Mouse (Mus musculus): ENCODE data around the gene Gm45785. TPM values are rescaled to one million over a fixed set of nuclear protein-coding genes. Genes with fewer than 3 reads are reported as not detected.

The Gm45785 gene
- polyA plus RNA-seq, 1 experiment, result not detected

- WGBS, result 75% methylated on average over 4 of the region's 4 CpGs
- no peak overlapping the region for H3K4me3 ChIP-seq (ENCODE audit: extremely low read depth, insufficient read depth, insufficient read length)
- H3K4me1 ChIP-seq (ENCODE audit: control insufficient read depth, insufficient read depth, insufficient read length), result no peaks in the 10 kb centered on the region; the same call in 1 of the 2 replicates
- H3K27ac ChIP-seq (ENCODE audit: insufficient read depth, low read length), result no peak overlapping the region
- H3K36me3 ChIP-seq (ENCODE audit: control insufficient read depth, insufficient read depth, low read length), result no peaks in the 10 kb centered on the region
- DNase-seq (ENCODE audit: low read depth in 1 of 2, low spot score in 2 of 2), result no peak
- TF ChIP-seq POLR2A (IDR thresholded peaks at IDR 0.05; ENCODE audit: low read depth, low read length) (no peak), CTCF (IDR thresholded peaks at IDR 0.05; ENCODE audit: extremely low read depth, insufficient read depth, insufficient read length, insufficient replicate concordance) (no peak)
- H3K27me3 ChIP-seq (ENCODE audit: control insufficient read depth, insufficient read depth, low read length), result peaks cover 2% of the 10 kb centered on the region; the same call in 1 of the 2 replicates
Measured at GRCm38 (mm10) chr7:140820173-140820572, 36.0 kb downstream of the Gm45785 start.

- H3K36me3 ChIP-seq (ENCODE audit: control insufficient read depth, insufficient read depth, low read length), result no peaks in the 10 kb centered on the region
- H3K4me1 ChIP-seq (ENCODE audit: control insufficient read depth, insufficient read depth, insufficient read length), result no peaks in the 10 kb centered on the region
- TF ChIP-seq POLR2A (IDR thresholded peaks at IDR 0.05; ENCODE audit: low read depth, low read length) (no peak), CTCF (IDR thresholded peaks at IDR 0.05; ENCODE audit: extremely low read depth, insufficient read depth, insufficient read length, insufficient replicate concordance) (no peak)
- 81% methylated on average over 12 of the region's 12 CpGs for WGBS
- H3K27ac ChIP-seq (ENCODE audit: insufficient read depth, low read length), result no peak overlapping the region
- no peak overlapping the region for H3K4me3 ChIP-seq (ENCODE audit: extremely low read depth, insufficient read depth, insufficient read length)
- no peaks in the 10 kb centered on the region for H3K27me3 ChIP-seq (ENCODE audit: control insufficient read depth, insufficient read depth, low read length)
- DNase-seq (ENCODE audit: low read depth in 1 of 2, low spot score in 2 of 2), result no peak
Measured at GRCm38 (mm10) chr7:140812850-140813249, 43.3 kb downstream of the Gm45785 start.

GRCm38 (mm10) chr7:140811714-140812113 lies 44.4 kb downstream of the Gm45785 start:
- TF ChIP-seq POLR2A (IDR thresholded peaks at IDR 0.05; ENCODE audit: low read depth, low read length) (no peak), CTCF (IDR thresholded peaks at IDR 0.05; ENCODE audit: extremely low read depth, insufficient read depth, insufficient read length, insufficient replicate concordance) (no peak)
- DNase-seq (ENCODE audit: low read depth in 1 of 2, low spot score in 2 of 2), result no peak
- Histone ChIP-seq H3K4me1 (ENCODE audit: control insufficient read depth, insufficient read depth, insufficient read length) (no peaks in the 10 kb centered on the region), H3K4me3 (ENCODE audit: extremely low read depth, insufficient read depth, insufficient read length) (no peak overlapping the region), H3K36me3 (ENCODE audit: control insufficient read depth, insufficient read depth, low read length) (no peaks in the 10 kb centered on the region), H3K27ac (ENCODE audit: insufficient read depth, low read length) (no peak overlapping the region), H3K27me3 (ENCODE audit: control insufficient read depth, insufficient read depth, low read length) (no peaks in the 10 kb centered on the region)
- 92% methylated on average over 13 of the region's 13 CpGs for WGBS

GRCm38 (mm10) chr7:140810496-140810895 lies 45.6 kb downstream of the Gm45785 start:
- Histone ChIP-seq H3K4me3 (ENCODE audit: extremely low read depth, insufficient read depth, insufficient read length) (no peak overlapping the region), H3K4me1 (ENCODE audit: control insufficient read depth, insufficient read depth, insufficient read length) (no peaks in the 10 kb centered on the region), H3K36me3 (ENCODE audit: control insufficient read depth, insufficient read depth, low read length) (no peaks in the 10 kb centered on the region), H3K27ac (ENCODE audit: insufficient read depth, low read length) (no peak overlapping the region), H3K27me3 (ENCODE audit: control insufficient read depth, insufficient read depth, low read length) (no peaks in the 10 kb centered on the region)
- no peak for TF ChIP-seq POLR2A (IDR thresholded peaks at IDR 0.05; ENCODE audit: low read depth, low read length)
- TF ChIP-seq CTCF (IDR thresholded peaks at IDR 0.05; ENCODE audit: extremely low read depth, insufficient read depth, insufficient read length, insufficient replicate concordance), result no peak
- no peak for DNase-seq (ENCODE audit: low read depth in 1 of 2, low spot score in 2 of 2)
- 86% methylated on average over 6 of the region's 6 CpGs for WGBS

- Histone ChIP-seq H3K4me1 (ENCODE audit: control insufficient read depth, insufficient read depth, insufficient read length) (no peaks in the 10 kb centered on the region), H3K4me3 (ENCODE audit: extremely low read depth, insufficient read depth, insufficient read length) (no peak overlapping the region), H3K27ac (ENCODE audit: insufficient read depth, low read length) (no peak overlapping the region), H3K36me3 (ENCODE audit: control insufficient read depth, insufficient read depth, low read length) (no peaks in the 10 kb centered on the region), H3K27me3 (ENCODE audit: control insufficient read depth, insufficient read depth, low read length) (no peaks in the 10 kb centered on the region)
- WGBS, result 12% methylated on average over 1 of the region's 1 CpGs
- TF ChIP-seq POLR2A (IDR thresholded peaks at IDR 0.05; ENCODE audit: low read depth, low read length) (no peak), CTCF (IDR thresholded peaks at IDR 0.05; ENCODE audit: extremely low read depth, insufficient read depth, insufficient read length, insufficient replicate concordance) (peak; percentile 29; the same call in 1 of the 2 replicates)
- peak in 1 of 2 experiments; percentile 3 for DNase-seq (ENCODE audit: low read depth in 1 of 2, low spot score in 2 of 2)
Measured at GRCm38 (mm10) chr7:140805704-140806103, 50.4 kb downstream of the Gm45785 start.

- DNase-seq (ENCODE audit: low read depth in 1 of 2, low spot score in 2 of 2), result no peak
- Histone ChIP-seq H3K4me1 (ENCODE audit: control insufficient read depth, insufficient read depth, insufficient read length) (no peaks in the 10 kb centered on the region), H3K36me3 (ENCODE audit: control insufficient read depth, insufficient read depth, low read length) (no peaks in the 10 kb centered on the region), H3K27me3 (ENCODE audit: control insufficient read depth, insufficient read depth, low read length) (no peaks in the 10 kb centered on the region), H3K4me3 (ENCODE audit: extremely low read depth, insufficient read depth, insufficient read length) (no peak overlapping the region), H3K27ac (ENCODE audit: insufficient read depth, low read length) (no peak overlapping the region)
- no peak for TF ChIP-seq POLR2A (IDR thresholded peaks at IDR 0.05; ENCODE audit: low read depth, low read length)
- no peak for TF ChIP-seq CTCF (IDR thresholded peaks at IDR 0.05; ENCODE audit: extremely low read depth, insufficient read depth, insufficient read length, insufficient replicate concordance)
- 74% methylated on average over 6 of the region's 6 CpGs for WGBS
Measured at GRCm38 (mm10) chr7:140802629-140803028, 53.5 kb downstream of the Gm45785 start.

GRCm38 (mm10) chr7:140798212-140798611 lies 57.9 kb downstream of the Gm45785 start:
- TF ChIP-seq CTCF (IDR thresholded peaks at IDR 0.05; ENCODE audit: extremely low read depth, insufficient read depth, insufficient read length, insufficient replicate concordance) (no peak), POLR2A (IDR thresholded peaks at IDR 0.05; ENCODE audit: low read depth, low read length) (no peak)
- WGBS, result 80% methylated on average over 2 of the region's 2 CpGs
- H3K27me3 ChIP-seq (ENCODE audit: control insufficient read depth, insufficient read depth, low read length), result no peaks in the 10 kb centered on the region

More at GRCm38 (mm10) chr7:140798212-140798611, 57.9 kb downstream of the Gm45785 start:
- no peak overlapping the region for H3K27ac ChIP-seq (ENCODE audit: insufficient read depth, low read length)
- DNase-seq (ENCODE audit: low read depth in 1 of 2, low spot score in 2 of 2), result no peak
- H3K4me3 ChIP-seq (ENCODE audit: extremely low read depth, insufficient read depth, insufficient read length), result no peak overlapping the region
- H3K36me3 ChIP-seq (ENCODE audit: control insufficient read depth, insufficient read depth, low read length), result no peaks in the 10 kb centered on the region
- no peaks in the 10 kb centered on the region for H3K4me1 ChIP-seq (ENCODE audit: control insufficient read depth, insufficient read depth, insufficient read length)

Data from spleen, adult 2 months (tissue).